Mouse (Mus musculus) R1 (cell line): ENCODE measurements at regions not wholly inside any gene's neighbourhood (a gene's known extent, or its start where the extent isn't known, plus 50 kb on each side); places are given as distances from the start of the nearest gene placed in this dataset.
A peak's percentile ranks its signal among the peaks of the same experiment; 100 is the strongest.

Experiments used
- DNase-seq: peaks from one replicate; pipeline ENCODE4 v3.0.0-alpha.2; 2018; ENCODE audit warnings: low read depth, low spot score

- no peak for DNase-seq
Observed at GRCm38 (mm10) chr9:87964508-87964907, 233.4 kb upstream of the Tbx18 start.

- DNase-seq, result no peak
Observed at GRCm38 (mm10) chr9:87965103-87965780, 234.2 kb upstream of the Tbx18 start.

- no peak for DNase-seq
Observed at GRCm38 (mm10) chr9:87968190-87969082, 237.4 kb upstream of the Tbx18 start.

GRCm38 (mm10) chr9:87970586-87970985 lies 239.5 kb upstream of the Tbx18 start:
- no peak for DNase-seq

GRCm38 (mm10) chr9:87971791-87972190 lies 240.7 kb upstream of the Tbx18 start:
- DNase-seq, result no peak

GRCm38 (mm10) chr9:87973531-87973930 lies 242.5 kb upstream of the Tbx18 start:
- peak; percentile 67 for DNase-seq

- no peak for DNase-seq
Observed at GRCm38 (mm10) chr9:87984910-87985309, 253.8 kb upstream of the Tbx18 start.

GRCm38 (mm10) chr9:87985439-87985838 lies 254.4 kb upstream of the Tbx18 start:
- DNase-seq, result no peak

GRCm38 (mm10) chr9:88005945-88006700 lies 275.1 kb upstream of the Tbx18 start:
- no peak for DNase-seq

- no peak for DNase-seq
Observed at GRCm38 (mm10) chr9:88023752-88024151, 292.7 kb upstream of the Tbx18 start.

- no peak for DNase-seq
Observed at GRCm38 (mm10) chr9:88025936-88026335, 294.9 kb upstream of the Tbx18 start.

GRCm38 (mm10) chr9:88030509-88031148 lies 296.4 kb upstream of the Nt5e start:
- no peak for DNase-seq

- no peak for DNase-seq
Observed at GRCm38 (mm10) chr9:88037560-88037959, 289.4 kb upstream of the Nt5e start.

GRCm38 (mm10) chr9:88049270-88049669 lies 277.7 kb upstream of the Nt5e start:
- no peak for DNase-seq

GRCm38 (mm10) chr9:88049792-88050191 lies 277.2 kb upstream of the Nt5e start:
- no peak for DNase-seq

- peak; percentile 25 for DNase-seq
Observed at GRCm38 (mm10) chr9:88058551-88058950, 268.4 kb upstream of the Nt5e start.

GRCm38 (mm10) chr9:88059005-88059404 lies 268.0 kb upstream of the Nt5e start:
- DNase-seq, result no peak

GRCm38 (mm10) chr9:88063973-88064676 lies 262.9 kb upstream of the Nt5e start:
- peak; percentile 94 for DNase-seq

GRCm38 (mm10) chr9:88065057-88065456 lies 261.9 kb upstream of the Nt5e start:
- DNase-seq, result no peak

- no peak for DNase-seq
Observed at GRCm38 (mm10) chr9:88065777-88066176, 261.2 kb upstream of the Nt5e start.

- DNase-seq, result no peak
Observed at GRCm38 (mm10) chr9:88068322-88068721, 258.7 kb upstream of the Nt5e start.
